In genomic region chr16:55905370-55905769, GRCm38 (mm10) we compare ENCODE assay signal across 15 mouse cellular contexts.
"Had no signal": no experiment of that assay in that cellular context is flagged by ENCODE, and none has a peak within 500 bp of the region (broad histone marks: within the 10 kb centered on the region; RNA-seq: fewer than 3 reads in every experiment).

No protein-coding gene starts in this region.

- H3K27ac ChIP-seq: kidney, postnatal 0 days; left cerebral cortex, adult 2 months; liver, embryonic 13.5 days; macrophage; midbrain, embryonic 10.5 days; midbrain, embryonic 13.5 days; neural tube, embryonic 13.5 days had no signal

- ATAC-seq: lung, postnatal 0 days; midbrain, embryonic 13.5 days; midbrain, embryonic 16.5 days had no signal

- DNase-seq: kidney, adult 2 months; layer of hippocampus, postnatal 36 days; liver, embryonic 13.5 days; lung, embryonic 14.5 days; thymus, postnatal 25 days had no signal

- H3K9me3 ChIP-seq: liver, embryonic 13.5 days; megakaryocyte, embryonic 14.5 days; midbrain, embryonic 10.5 days; midbrain, embryonic 13.5 days; neural tube, embryonic 13.5 days had no signal

- H3K4me2 ChIP-seq: liver, embryonic 13.5 days; lung, embryonic 14.5 days; midbrain, embryonic 13.5 days; neural tube, embryonic 13.5 days had no signal

- H3K4me3 ChIP-seq: left cerebral cortex, adult 2 months; liver, embryonic 13.5 days; megakaryocyte, embryonic 14.5 days; midbrain, embryonic 10.5 days; midbrain, embryonic 13.5 days; myocyte; neural tube, embryonic 13.5 days had no signal

- H3K27me3 ChIP-seq: liver, embryonic 13.5 days; megakaryocyte, embryonic 14.5 days; midbrain, embryonic 13.5 days; neural tube, embryonic 13.5 days had no signal

- H3K9ac ChIP-seq: liver, embryonic 13.5 days; lung, embryonic 14.5 days; midbrain, embryonic 13.5 days; neural tube, embryonic 13.5 days had no signal

- H3K4me1 ChIP-seq: liver, embryonic 13.5 days; midbrain, embryonic 10.5 days; midbrain, embryonic 13.5 days; neural tube, embryonic 13.5 days had no signal
